Mouse (Mus musculus) ES-E14 (cell line): ENCODE results near the gene Ncaph2.

ENCODE experiments used
- CHD2 ChIP-seq: IDR thresholded peaks from 2 replicates; pipeline ENCODE4 v1.6.1; 2014; ENCODE audit warnings: mild to moderate bottlenecking, low read depth, low read length, inconsistent platforms
- HCFC1 ChIP-seq: IDR thresholded peaks from 2 replicates; pipeline ENCODE4 v1.6.1; 2012; ENCODE audit warnings: low read length, inconsistent platforms, borderline replicate concordance; ENCODE audit not compliant: insufficient read depth
- ZNF384 ChIP-seq: IDR thresholded peaks from 2 replicates; pipeline ENCODE4 v1.6.1; 2012; ENCODE audit warnings: low read depth, low read length, inconsistent platforms

GRCm38 (mm10) chr15:89376957-89377356 is 21.4 kb downstream of the Ncaph2 start, which contains the start of gene Tymp:
- TF ChIP-seq ZNF384 (no peak), CHD2 (no peak), HCFC1 (no peak)
